Mouse (Mus musculus) left cerebral cortex, adult 9 months (tissue): ENCODE data around the gene Cby3.
A peak's percentile ranks its signal among the peaks of the same experiment; 100 is the strongest.
"Not testable (repeated sequence)": the region's sequence is repeated elsewhere in the genome, so short reads cannot be mapped to it uniquely, and the experiment has no call there.

Experiments
- DNase-seq, 2 experiments: peaks; one replicate each; pipeline ENCODE4 v3.0.0; 2022; ENCODE audit warnings: low spot score in 2 of 2

Cby3 gene

DNA sequence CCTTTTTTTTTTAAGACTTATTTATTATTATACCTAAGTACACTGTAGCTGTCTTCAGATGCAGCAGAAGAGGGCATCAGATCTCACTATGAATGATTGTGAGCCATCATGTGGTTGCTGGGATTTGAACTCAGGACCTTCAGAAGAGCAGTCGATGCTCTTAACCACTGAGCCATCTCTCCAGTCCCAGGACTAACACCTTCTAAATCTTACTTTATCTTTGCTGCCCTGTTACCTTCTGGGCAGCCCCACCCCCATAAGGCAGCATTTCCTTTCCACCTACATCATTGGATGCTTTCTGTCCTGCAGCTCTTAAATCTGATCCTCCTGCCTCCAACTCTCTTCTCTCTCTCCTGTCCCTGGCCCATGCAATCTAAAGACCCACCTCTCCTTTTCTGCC, 7.0 kb downstream of the Cby3 start:
- DNase-seq = not testable (repeated sequence)

- peak in 1 of 2 experiments; percentile 89 for DNase-seq
Observed at GRCm38 (mm10) chr11:50364548-50364947, 10.3 kb downstream of the Cby3 start.

DNA sequence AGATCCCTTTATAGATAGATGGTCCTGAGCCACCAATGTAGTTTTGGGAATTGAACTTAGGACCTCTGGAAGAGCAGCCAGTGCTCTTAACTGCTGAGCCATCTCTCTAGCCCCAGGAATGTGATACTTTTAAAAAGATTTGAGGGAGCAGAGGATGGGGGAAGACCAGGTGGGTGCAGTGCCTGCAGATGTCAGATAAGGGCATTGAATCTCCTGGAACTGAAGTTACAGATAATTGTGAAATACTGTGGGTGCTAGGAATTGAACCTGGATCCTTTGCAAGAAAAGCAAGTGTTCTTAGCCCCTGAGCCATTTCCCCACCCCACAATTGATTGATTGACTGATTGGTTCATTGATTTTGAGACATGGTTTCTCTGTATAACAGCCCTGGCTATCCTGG, 11.1 kb downstream of the Cby3 start:
- no peak for DNase-seq

- no peak for DNase-seq
Observed at GRCm38 (mm10) chr11:50367531-50367930, 13.3 kb downstream of the Cby3 start.

- no peak for DNase-seq
Observed at GRCm38 (mm10) chr11:50369360-50369911, 15.2 kb downstream of the Cby3 start.

DNA sequence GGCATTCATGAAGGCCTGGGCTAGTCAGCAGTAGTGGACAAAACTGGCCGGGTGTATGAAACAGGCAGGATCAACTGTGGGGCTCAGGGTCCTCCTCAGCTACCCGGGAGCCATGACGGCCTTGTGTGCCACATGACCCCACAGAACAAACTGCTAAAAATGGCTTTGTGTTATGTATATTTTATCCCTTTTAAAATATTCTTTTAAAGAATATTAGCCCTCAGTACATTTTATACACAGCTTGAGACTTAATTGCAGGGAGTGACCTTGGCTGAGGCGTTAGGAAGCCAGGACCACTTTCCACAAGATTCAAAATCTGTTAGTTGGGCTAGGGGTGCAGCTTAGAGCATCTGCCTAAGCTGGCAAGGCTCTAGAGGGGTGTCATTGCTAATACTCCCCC, 16.7 kb downstream of the Cby3 start:
- no peak for DNase-seq

DNA sequence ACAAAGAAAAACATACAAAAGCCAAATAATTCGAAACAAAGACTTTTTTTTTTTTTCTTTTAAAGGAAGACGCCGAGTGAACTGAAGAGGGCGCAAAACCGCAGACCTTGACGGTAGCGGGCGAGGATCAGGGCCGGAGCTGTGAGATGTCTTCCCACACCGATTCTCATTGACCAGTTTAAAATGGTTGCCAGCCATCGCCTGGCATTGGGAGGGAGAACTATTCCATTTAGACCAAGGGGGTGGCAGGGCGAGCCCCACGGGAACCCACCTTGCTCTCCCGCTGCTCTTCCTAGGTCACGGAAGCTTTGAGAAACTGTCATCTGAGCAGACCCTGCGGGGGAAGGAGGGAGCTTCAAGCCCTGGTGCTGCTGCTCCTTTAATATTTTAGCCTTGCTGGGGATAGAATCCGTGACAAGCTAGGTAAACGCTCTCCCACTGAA, 17.2 kb downstream of the Cby3 start:
- peak in 1 of 2 experiments; percentile 50 for DNase-seq

- DNase-seq = no peak
Observed at GRCm38 (mm10) chr11:50371911-50372310, 17.6 kb downstream of the Cby3 start.

DNA sequence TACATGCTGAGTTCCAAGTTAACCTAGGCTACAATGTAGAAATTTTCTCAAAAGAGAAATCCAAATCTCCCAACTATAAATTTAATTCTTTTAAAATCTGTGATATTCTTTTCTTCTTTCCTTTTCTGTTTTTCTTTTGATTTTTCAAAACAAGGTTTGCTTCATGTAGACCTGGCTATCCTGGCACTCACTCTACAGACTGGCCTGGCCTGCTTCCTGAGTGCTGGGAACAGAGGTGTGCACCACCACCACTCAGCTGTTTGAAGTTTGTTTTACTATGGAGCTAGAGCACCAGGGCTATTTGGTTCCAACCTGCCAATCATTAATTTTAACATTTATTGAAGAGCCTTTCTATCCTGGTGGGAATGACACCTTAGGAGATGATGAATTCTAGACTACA, 18.8 kb downstream of the Cby3 start:
- DNase-seq = no peak

DNA sequence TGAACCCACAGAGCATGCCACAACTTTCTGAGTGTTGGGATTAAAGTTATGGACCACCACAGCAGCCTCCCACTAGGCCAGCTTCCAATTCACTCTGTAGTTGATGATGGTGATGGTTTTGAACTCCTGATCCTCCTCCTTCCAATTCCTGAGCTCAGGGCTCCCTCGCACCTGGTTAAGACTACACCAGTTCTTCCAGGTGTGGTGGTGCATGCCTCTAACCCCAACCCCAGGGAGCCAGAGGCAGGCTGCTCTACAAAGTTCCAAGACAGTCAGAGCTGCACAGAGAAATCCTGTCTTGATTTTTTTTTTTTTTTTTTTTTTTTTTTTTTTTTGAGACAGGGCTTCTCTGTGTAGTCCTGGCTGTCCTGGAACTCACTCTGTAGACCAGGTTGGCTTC, 19.4 kb downstream of the Cby3 start:
- no peak for DNase-seq

DNA sequence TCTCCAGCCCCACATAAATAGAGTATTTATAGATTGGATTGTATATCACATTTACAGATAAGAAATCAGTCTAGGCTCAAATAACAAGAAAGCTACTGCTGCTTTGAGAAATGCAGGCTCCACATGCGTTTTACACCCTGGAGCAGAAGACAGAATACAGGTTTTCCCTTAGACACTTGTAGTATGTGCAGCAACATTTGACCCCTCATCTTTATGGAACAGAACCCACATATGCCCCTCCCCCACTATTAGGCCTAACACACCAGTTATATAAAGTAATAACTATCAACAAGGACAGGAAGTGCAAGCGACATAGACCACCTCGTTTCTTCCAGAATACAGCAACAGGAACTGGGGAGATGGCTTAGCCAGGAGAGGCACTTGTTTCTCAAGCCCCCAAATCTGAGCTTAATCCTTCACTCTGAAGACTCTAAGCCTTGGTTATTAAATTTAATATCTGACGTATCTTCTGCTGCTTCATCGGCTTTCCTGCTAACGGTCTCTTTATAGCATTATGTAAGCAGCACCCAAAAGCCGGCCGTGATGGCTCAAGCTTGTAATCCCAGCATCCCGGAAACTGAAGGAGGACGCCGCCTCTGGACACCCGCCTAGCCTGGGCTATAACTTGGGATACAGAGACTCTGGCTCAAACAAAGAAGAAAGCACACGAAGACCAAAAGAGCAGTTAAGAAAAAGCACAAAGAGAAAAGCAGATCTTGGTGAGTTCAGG, 20.2 kb downstream of the Cby3 start:
- DNase-seq = no peak

GRCm38 (mm10) chr11:50375421-50375820, 21.2 kb downstream of the Cby3 start:
- no peak for DNase-seq

DNA sequence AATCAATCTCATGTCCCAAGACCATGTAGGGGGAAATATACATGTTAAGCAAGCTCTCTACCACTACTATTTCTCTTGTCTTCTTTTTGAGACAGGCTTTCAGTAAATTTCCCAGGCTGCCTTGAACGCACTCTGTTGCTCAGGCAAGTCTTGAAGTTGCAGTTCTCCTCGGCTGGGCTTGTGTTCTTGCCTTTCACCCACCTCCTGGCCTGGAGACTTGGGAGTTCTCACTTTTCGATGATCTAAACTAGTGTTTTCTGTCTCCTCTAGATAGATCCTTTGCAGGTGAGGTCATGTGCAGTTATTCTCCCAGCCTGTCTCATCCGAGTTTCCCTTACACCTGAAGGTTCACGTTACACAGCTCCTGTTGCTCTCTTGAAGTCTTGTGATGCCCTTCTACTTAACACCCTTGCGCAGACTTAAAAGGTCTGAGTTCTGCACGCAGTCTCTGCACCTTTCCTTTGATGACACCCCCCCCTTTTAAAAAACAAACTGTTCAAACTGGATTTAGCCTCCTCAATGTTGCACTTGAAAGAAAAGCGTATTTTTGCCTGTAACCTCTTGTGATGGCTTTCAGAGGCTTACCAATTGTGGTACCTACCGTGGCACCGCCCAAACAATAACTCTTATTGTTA, 22.0 kb downstream of the Cby3 start:
- no peak for DNase-seq

DNA sequence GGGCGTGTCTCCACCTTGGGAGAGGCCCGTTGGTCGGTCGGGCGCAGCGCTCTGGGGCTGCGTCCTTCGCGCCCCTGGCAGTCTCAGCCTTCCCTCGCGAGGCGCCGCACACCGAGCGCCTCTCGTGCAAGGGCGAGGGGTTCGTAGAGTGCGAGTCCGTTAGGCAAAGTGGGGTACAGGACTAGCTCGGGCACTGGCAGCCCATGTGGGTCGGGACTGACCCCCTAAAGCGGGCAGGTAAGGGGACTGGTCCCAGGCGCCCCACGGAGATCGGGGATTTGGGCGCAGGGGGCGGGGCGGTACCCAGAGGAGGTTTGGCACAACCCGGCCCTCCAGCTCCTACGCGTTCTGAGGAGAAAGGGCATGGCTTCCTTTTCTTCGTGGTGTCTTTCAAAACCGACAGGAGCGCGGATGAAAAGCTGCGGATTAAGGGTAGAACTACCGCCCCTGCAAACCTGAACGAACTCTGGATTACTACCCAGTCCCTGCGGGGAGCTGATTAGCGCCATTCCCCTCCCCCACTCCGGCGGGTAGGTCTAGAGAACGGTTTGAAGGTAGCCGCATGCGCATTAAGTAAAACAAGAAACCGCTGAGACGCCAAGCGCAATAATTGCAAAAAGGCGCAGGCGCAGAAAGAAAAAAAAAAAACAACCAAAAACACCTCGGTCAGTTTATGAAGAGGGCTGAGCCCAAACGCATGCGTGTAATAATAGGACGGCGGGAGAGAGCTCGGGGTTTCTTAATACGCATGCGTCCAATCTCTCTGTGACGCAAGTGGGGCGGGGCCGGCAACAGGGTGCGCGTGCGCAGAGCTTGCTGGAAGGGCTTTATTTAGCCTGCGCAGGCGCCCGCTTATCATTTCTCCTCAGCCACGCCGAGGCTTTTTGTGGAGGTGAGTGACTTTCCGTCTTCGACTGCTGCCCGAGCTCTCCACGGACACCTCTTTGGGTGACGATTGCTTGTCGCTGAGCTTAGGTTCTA, 22.9 kb downstream of the Cby3 start, which contains the start of gene Hnrnph1:
TSS of gene Hnrnph1 (plus strand) at position 80 of the 981 bp plus-strand sequence.
- DNase-seq = peak; percentile 97 to 99

DNA sequence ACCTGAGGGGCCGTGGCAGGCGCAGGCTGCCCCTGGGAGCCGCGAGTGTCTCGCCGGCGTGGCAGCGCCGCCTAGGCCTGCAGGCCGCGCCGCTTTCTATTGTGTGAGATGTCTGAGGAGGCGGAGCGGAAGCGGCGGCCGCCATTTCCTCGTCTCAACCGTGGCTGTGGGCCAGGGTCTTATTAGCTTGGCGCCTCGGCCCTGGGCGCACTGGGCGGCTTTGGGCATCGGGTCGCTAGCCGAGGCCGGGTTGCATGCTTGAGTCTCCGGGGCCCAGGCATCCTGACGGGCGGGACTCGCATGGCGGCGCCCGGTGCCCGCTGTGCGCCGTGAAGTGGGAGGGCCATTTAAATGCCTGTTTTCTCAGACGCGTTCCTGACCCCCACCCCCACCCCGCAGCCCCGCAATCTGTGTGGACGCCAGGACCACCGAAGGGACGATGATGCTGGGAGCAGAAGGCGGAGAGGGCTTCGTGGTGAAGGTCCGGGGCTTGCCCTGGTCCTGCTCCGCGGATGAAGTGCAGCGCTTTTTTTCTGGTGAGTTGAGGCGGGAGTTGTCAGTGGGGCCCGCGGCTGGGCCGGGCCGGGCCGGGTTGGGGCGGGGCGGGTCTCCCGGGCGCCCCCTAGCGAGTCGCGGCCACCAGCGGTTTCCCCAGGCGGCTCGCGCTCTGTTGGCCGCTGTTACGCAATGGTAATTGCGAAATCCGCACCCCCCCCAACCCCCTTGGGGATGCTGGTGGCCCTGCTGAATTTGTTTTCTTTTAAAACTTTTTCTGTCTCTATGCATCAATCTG, 23.8 kb downstream of the Cby3 start:
- peak in 1 of 2 experiments; percentile 72 for DNase-seq

- DNase-seq = no peak
Observed at GRCm38 (mm10) chr11:50379023-50379752, 24.9 kb downstream of the Cby3 start.

DNA sequence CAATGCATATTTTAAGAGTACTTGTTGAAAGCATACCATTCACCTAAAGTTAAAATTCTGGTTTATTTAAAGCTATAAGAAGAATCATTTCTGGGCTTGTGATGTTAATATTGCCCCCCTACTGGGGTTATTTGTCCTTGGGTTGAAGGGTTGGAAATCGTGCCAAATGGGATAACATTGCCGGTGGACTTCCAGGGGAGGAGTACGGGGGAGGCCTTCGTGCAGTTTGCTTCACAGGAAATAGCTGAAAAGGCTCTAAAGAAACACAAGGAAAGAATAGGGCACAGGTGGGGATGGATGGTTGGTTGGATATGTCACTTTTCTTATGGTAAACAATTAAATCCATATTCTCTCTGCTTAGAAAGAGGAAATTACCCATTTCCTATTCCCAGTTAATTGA, 27.0 kb downstream of the Cby3 start:
- DNase-seq = no peak

DNA sequence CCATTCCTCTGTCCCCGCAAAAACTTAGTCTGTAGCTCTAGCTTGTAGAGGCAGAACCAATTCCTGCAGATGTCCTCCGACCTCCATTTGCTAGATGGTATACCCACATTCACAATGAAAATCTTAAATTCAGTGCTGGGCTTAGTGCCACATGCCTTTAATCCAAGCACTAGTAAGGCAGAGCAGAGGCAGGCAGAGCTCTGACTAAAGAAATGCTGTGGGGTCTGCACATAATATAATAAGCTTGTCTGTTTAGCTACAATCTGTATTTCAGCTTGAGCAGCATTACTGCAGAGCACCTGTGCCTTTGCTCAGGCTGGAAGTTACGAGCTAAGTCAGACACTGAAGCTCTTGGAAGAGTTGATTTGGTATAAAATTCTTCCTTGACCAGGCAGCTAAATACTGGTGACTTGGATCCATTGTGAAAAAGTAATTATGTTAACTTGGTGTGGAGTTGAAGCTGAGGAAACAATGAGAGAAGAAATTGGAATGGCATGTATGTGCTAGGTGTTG, 33.0 kb downstream of the Cby3 start:
- no peak for DNase-seq

- no peak for DNase-seq
Observed at GRCm38 (mm10) chr11:50387697-50388096, 33.4 kb downstream of the Cby3 start.
